Mouse (Mus musculus) embryonic facial prominence, embryonic 12.5 days (tissue): Measurements from ENCODE around the gene Dvl3. TPM values are rescaled to one million over a fixed set of nuclear protein-coding genes. Genes with fewer than 3 reads are reported as not detected.
"Not testable (repeated sequence)": the region's sequence is repeated elsewhere in the genome, so short reads cannot be mapped to it uniquely, and the experiment has no call there.

Source experiments
- ATAC-seq: fragments of 200-750 bp; cut with Nextera tagmentation; 2 replicates; pipeline ENCODE4 v1.8.0; 2017; ENCODE audit not compliant: insufficient number of reproducible peaks, insufficient read depth, low FRiP score, low TSS enrichment
- H3K27ac ChIP-seq: fragments of 300-500 bp; sonication (generic); 2 replicates; pipeline ENCODE4 v1.5.1; 2016; ENCODE audit warnings: mild to moderate bottlenecking
- H3K27me3 ChIP-seq: fragments of 300-500 bp; sonication (generic); 2 replicates; pipeline ENCODE4 v1.6.1; 2016; ENCODE audit warnings: mild to moderate bottlenecking, moderate library complexity
- H3K36me3 ChIP-seq: fragments of 300-500 bp; sonication (generic); 2 replicates; pipeline ENCODE4 v1.6.1; 2016; ENCODE audit warnings: mild to moderate bottlenecking
- H3K4me1 ChIP-seq: fragments of 300-500 bp; sonication (generic); 2 replicates; pipeline ENCODE4 v1.6.1; 2016
- H3K4me2 ChIP-seq: fragments of 300-500 bp; sonication (generic); replicated peaks from 2 replicates; pipeline ENCODE4 v1.6.1; 2016; ENCODE audit warnings: mild to moderate bottlenecking, moderate library complexity
- H3K4me3 ChIP-seq: fragments of 300-500 bp; sonication (generic); 2 replicates; pipeline ENCODE4 v1.5.1; 2016; ENCODE audit warnings: mild to moderate bottlenecking
- H3K9ac ChIP-seq: fragments of 300-500 bp; sonication (generic); 2 replicates; pipeline ENCODE4 v1.6.1; 2016; ENCODE audit warnings: mild to moderate bottlenecking, moderate library complexity
- H3K9me3 ChIP-seq: fragments of 300-500 bp; sonication (generic); 2 replicates; pipeline ENCODE4 v1.6.1; 2016; ENCODE audit warnings: mild to moderate bottlenecking, moderate library complexity
- WGBS: fragments of 180-500 bp; shearing (Covaris S2); methylation state at CpG from one replicate; pipeline ENCODE4 v1.1.7; 2016; 5-methylcytosine and 5-hydroxymethylcytosine counted together
- polyA plus RNA-seq: library from polyadenylated mRNA; unstranded; fragments of >200 nt; fragmentation: Nextera tagmentation; extraction: Ambion mirVana; gene quantifications from 2 replicates; pipeline ENCODE4 v1.2.1, GENCODE M21; 2016

The Dvl3 gene
- polyA plus RNA-seq, 1 experiment from 2014 or later, result 33.2 TPM

DNA sequence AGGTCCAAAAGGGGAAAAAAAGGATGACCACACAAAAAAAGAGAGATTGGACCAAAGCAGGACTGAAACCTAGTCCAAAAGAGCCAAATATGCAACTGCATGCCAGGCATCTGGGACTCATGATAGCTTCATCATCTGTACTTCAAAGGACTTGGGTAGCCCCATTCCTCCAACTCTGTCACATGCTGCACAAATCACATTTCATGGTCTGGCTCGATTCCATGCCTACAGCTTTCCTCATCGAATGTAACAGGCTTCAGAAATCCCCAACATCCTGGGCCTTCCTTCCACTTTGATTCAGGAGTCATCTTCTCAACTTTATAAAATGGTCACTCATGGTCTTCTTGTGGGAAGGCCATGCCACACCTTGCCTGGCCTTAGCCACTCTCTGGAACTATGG, 35.0 kb upstream of the Dvl3 start:
- Histone ChIP-seq H3K9me3 (no peaks in the 10 kb centered on the region), H3K4me1 (0 out of 2 replicates have a peak, but pooled peaks cover 5% of the 10 kb centered on the region), H3K9ac (no peak overlapping the region), H3K27ac (no peak overlapping the region), H3K4me3 (no peak overlapping the region), H3K27me3 (no peaks in the 10 kb centered on the region), H3K36me3 (no peaks in the 10 kb centered on the region), H3K4me2 (no peak overlapping the region)
- no peak for ATAC-seq
- WGBS, result 53% methylated on average over 2 of the region's 2 CpGs

DNA sequence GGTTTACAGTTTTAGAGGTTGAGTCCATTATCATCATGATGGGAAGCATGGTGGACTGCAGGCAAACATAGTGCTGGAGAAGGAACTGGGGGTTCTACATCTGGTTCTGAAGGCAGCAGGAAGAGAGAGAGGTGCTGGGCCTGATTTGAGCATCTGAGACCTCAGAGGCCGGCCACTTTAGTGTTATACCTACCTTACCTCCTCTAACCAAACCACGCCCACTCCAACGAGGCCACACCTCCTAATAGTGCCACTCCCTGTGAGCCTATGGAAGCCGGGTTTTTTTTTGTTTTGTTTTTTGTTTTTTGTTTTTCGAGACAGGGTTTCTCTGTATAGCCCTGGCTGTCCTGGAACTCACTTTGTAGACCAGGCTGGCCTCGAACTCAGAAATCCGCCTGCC, 33.1 kb upstream of the Dvl3 start:
- not testable (repeated sequence) for H3K9me3 ChIP-seq, H3K9ac ChIP-seq, H3K4me3 ChIP-seq, H3K27ac ChIP-seq, H3K36me3 ChIP-seq, ATAC-seq, H3K27me3 ChIP-seq, H3K4me1 ChIP-seq, H3K4me2 ChIP-seq
- 86% methylated on average over 7 of the region's 7 CpGs for WGBS

DNA sequence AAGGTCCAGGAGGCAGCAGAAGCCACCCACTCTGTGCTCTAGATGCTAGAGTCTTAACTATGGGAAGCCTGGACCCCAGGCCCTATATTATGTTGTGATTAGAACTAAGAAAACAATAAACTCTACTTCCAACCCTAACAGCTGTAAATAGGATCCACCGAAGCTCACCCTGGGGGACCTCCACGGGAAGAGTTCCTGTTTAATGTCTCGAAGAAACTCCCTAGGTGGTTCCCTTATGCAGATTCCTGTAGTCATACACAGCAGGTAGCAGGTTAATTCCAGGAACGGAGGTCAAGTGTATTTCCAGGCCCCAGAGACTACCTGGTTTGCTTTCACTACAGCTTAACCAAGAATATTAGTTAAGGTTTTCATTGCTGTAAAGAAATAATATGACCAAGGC, 31.7 kb upstream of the Dvl3 start:
- no peaks in the 10 kb centered on the region for H3K9me3 ChIP-seq
- no peak overlapping the region for H3K4me3 ChIP-seq
- WGBS, result 44% methylated on average over 4 of the region's 4 CpGs

DNA sequence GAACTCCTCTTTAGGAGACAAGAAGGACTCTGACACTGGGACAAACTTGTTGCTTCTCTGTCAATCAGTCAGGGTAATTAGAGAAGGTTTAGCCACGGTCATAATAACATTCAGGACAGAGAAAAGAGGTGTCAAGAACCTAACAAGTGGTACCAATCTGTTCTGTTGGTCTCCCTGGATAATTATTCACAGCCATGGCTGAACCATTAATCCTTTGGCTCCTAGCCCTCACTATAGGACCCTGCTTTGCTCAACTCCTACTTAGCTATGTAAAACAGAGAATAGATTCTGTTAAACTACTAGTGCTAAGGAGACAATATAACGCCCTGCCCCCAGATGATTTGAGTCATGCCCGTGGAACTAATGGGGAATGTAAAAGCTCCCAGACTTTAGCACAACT, 30.7 kb upstream of the Dvl3 start:
- no peaks in the 10 kb centered on the region for H3K4me1 ChIP-seq
- no peak for ATAC-seq
- no peak overlapping the region for H3K9ac ChIP-seq
- no peak overlapping the region for H3K4me2 ChIP-seq
- H3K36me3 ChIP-seq, result no peaks in the 10 kb centered on the region
- WGBS, result 65% methylated on average over 3 of the region's 3 CpGs
- H3K27me3 ChIP-seq, result no peaks in the 10 kb centered on the region
- H3K27ac ChIP-seq, result no peak overlapping the region
- no peak overlapping the region for H3K4me3 ChIP-seq
- no peaks in the 10 kb centered on the region for H3K9me3 ChIP-seq

More for the DNA sequence above, 31.7 kb upstream of the Dvl3 start:
- H3K27ac ChIP-seq, result no peak overlapping the region
- H3K36me3 ChIP-seq, result no peaks in the 10 kb centered on the region
- no peak overlapping the region for H3K4me2 ChIP-seq
- H3K27me3 ChIP-seq, result no peaks in the 10 kb centered on the region
- no peak for ATAC-seq
- no peaks in the 10 kb centered on the region for H3K4me1 ChIP-seq
- H3K9ac ChIP-seq, result no peak overlapping the region

DNA sequence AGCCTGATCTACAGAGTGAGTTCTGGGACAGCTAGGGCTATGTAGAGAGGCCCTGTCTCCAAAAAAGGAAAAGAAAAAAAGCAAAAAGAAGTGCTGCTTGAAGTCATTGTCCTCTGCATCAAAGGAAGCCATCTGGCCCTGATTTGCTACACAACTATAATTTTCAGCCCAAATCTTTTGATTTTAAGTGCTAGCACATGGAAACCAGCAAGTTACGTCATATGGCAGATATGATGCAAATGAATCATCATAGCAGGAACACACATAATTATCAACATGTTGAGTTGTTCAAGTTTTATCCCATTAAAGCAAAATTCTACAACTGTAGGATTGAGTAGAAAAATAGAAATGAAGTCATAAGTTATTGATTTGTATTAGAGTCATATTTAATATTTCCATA, 28.6 kb upstream of the Dvl3 start:
- Histone ChIP-seq H3K4me2 (no peak overlapping the region), H3K36me3 (no peaks in the 10 kb centered on the region), H3K9me3 (no peaks in the 10 kb centered on the region), H3K4me1 (no peaks in the 10 kb centered on the region), H3K9ac (no peak overlapping the region), H3K4me3 (no peak overlapping the region), H3K27me3 (no peaks in the 10 kb centered on the region), H3K27ac (no peak overlapping the region)
- WGBS, result 42% methylated on average over 1 of the region's 1 CpGs
- ATAC-seq, result no peak

DNA sequence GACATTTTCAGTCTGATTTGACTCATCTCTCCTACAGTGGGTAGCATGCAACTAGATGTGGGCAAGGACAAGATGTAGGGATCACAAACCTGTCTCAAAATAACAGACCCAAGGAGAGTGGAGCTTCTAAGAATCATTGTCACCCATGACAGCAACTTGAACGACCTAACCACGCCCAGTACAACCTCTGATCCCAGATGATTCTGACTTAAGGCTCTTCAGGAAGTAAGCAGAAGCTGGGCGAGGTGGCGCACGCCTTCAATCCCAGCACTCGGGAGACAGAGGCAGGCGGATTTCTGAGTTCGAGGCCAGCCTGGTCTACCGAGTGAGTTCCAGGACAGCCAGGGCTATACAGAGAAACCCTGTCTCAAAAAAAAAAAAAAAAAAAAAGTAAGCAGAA, 28.0 kb upstream of the Dvl3 start:
- not testable (repeated sequence) for H3K9ac ChIP-seq, ATAC-seq, H3K9me3 ChIP-seq, H3K4me1 ChIP-seq, H3K4me2 ChIP-seq, H3K36me3 ChIP-seq, H3K27me3 ChIP-seq, H3K4me3 ChIP-seq, H3K27ac ChIP-seq
- WGBS, result 88% methylated on average over 9 of the region's 9 CpGs

DNA sequence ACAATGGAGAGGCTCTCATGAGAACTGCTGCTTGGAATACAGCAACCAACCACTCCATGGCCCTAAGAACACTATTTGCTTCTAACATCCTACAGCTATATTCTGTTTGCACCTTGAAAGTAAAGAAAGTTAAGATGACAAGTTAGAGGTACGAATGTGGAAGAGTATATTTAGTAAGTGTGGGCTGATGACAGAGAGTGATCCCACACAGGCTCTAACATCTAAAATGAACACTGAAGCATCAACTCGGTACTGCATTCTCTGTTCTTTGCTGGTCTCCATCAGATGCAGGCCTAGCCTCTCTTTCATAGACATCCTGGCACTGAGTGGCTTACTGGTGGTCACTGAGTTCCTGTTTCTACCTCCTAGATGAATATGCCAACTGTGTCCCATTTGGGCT, 27.5 kb upstream of the Dvl3 start:
- 83% methylated on average over 2 of the region's 2 CpGs for WGBS
- no peaks in the 10 kb centered on the region for H3K36me3 ChIP-seq
- ATAC-seq, result no peak
- H3K4me1 ChIP-seq, result no peaks in the 10 kb centered on the region
- no peaks in the 10 kb centered on the region for H3K27me3 ChIP-seq
- H3K9me3 ChIP-seq, result no peaks in the 10 kb centered on the region
- no peak overlapping the region for H3K4me2 ChIP-seq
- H3K4me3 ChIP-seq, result no peak overlapping the region
- no peak overlapping the region for H3K27ac ChIP-seq
- no peak overlapping the region for H3K9ac ChIP-seq

DNA sequence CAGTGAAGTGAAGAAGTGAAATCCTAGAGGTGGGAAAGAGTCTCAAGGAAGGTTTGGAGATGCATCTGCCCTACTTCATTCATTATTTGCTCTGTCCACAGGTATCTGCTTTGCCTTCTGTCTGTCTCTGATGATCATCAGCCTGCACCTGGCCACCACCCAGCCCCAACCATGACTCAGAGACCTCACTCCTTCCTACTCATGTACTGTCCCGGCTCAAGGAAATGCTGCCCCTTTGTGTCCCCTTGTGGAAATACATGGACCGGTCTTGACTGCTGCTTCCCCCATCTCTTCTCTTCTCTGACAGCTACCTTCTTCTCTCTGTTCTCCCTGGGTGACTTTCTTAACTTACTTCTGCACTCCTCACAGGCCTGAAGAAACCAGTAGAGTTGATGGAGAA, 26.2 kb upstream of the Dvl3 start:
- H3K27ac ChIP-seq, result no peak overlapping the region
- H3K36me3 ChIP-seq, result no peaks in the 10 kb centered on the region
- H3K4me3 ChIP-seq, result no peak overlapping the region
- H3K9ac ChIP-seq, result no peak overlapping the region
- no peak for ATAC-seq
- no peak overlapping the region for H3K4me2 ChIP-seq
- H3K27me3 ChIP-seq, result no peaks in the 10 kb centered on the region
- 47% methylated on average over 2 of the region's 2 CpGs for WGBS
- H3K9me3 ChIP-seq, result no peaks in the 10 kb centered on the region
- no peaks in the 10 kb centered on the region for H3K4me1 ChIP-seq

DNA sequence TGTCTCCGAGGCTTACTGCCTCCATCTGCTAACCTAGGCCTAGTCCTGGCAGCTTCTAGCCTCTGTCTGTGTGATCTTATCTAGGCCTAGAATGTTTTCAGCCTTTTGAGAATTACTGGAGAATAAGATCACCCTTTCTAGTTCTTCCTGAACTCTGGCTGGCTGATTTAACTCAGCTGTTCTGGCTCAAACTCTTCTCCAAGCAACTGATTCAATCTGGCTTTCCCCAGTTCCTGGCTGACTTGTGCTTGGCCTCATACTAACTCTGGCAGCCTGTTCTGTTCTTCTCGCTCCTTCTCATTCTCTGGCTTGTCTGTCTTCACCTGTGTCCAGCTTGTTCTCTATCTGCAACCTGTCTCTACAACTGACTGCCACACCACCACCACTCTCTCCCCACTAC, 25.5 kb upstream of the Dvl3 start:
- WGBS, result 78% methylated on average over 2 of the region's 2 CpGs
- no peak for ATAC-seq
- Histone ChIP-seq H3K27me3 (no peaks in the 10 kb centered on the region), H3K27ac (no peak overlapping the region), H3K4me2 (no peak overlapping the region), H3K9me3 (no peaks in the 10 kb centered on the region), H3K4me3 (no peak overlapping the region), H3K36me3 (no peaks in the 10 kb centered on the region), H3K4me1 (no peaks in the 10 kb centered on the region), H3K9ac (no peak overlapping the region)

DNA sequence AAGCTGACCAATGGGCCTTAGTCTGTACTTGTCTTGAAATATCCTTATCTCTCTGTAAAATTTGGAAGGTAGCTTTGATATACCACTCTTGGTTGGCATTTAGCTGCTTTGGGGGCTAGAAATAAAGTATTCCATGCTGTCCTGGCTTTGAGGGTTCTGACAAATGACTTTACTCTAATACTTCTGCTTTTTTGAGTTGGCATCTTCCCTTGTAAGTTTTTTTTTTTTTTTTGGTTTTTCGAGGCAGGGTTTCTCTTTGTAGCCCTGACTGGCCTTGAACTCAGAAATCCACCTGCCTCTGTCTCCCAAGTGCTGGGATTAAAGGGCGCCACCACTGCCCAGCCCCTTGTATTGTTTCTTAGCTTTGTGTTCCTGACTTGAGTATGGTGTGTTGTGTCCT, 23.3 kb upstream of the Dvl3 start:
- no peaks in the 10 kb centered on the region for H3K36me3 ChIP-seq
- no peak for ATAC-seq
- H3K4me1 ChIP-seq, result peaks cover 4% of the 10 kb centered on the region; the same call in 1 of the 2 replicates
- no peak overlapping the region for H3K27ac ChIP-seq
- H3K9ac ChIP-seq, result no peak overlapping the region
- no peak overlapping the region for H3K4me3 ChIP-seq
- no peak overlapping the region for H3K4me2 ChIP-seq
- 0 out of 2 replicates have a peak, but pooled peaks cover 7% of the 10 kb centered on the region for H3K27me3 ChIP-seq
- 76% methylated on average over 2 of the region's 2 CpGs for WGBS
- no peaks in the 10 kb centered on the region for H3K9me3 ChIP-seq

DNA sequence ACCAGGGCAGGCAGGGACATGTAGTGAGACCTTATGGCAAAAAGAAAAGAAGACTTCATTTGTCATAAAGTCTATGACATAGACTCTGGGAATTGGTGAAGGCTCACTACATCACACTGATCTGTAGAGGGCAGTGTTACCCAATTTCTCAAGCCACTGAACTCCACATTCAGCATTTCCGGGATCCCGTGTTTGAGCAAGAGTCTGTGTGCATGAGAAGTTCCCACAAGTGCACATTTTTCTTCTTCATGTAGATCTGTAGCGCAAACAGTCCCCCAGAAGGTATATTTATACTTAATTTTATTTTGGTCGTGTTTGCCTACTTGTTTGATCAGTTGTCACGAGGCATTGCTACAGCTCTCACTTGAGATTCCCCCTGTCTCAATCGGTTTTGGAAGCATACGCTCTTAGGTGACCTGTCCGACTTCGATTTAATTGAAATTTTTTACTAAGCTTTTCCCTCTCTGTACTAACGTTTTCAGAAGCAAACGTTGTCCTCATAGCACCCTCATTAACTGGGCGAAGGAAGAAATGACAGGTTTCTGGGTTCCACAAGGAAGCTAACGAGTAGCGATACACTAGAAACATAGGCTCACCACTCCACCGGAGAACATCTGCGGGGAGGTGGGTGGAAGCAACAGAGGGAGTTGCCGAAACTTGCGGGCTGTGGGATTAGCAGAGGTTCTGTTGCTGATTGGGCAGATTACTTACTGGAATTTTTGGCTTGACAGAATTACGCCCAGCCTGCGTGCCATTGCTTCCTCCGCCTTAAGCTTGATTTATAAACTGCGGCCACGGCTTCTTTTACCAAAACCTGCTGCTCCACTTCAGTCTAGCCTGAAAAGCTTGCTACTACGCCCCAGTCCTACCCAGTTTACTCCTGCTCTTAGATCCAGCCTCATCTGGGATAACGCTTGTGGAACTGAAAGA, 19.8 kb upstream of the Dvl3 start:
- Histone ChIP-seq H3K27me3 (0 out of 2 replicates have a peak, but pooled peaks cover 7% of the 10 kb centered on the region), H3K36me3 (peaks cover 13% of the 10 kb centered on the region), H3K4me2 (peak overlapping the region; percentile 52), H3K27ac (no peak overlapping the region), H3K9ac (0 out of 2 replicates have a peak overlapping the region, but pooled peaks have one; percentile 15), H3K9me3 (no peaks in the 10 kb centered on the region), H3K4me1 (peaks cover 7% of the 10 kb centered on the region; the same call in 1 of the 2 replicates), H3K4me3 (peak overlapping the region; percentile 11)
- no peak for ATAC-seq
- 21% methylated on average over 25 of the region's 25 CpGs for WGBS

DNA sequence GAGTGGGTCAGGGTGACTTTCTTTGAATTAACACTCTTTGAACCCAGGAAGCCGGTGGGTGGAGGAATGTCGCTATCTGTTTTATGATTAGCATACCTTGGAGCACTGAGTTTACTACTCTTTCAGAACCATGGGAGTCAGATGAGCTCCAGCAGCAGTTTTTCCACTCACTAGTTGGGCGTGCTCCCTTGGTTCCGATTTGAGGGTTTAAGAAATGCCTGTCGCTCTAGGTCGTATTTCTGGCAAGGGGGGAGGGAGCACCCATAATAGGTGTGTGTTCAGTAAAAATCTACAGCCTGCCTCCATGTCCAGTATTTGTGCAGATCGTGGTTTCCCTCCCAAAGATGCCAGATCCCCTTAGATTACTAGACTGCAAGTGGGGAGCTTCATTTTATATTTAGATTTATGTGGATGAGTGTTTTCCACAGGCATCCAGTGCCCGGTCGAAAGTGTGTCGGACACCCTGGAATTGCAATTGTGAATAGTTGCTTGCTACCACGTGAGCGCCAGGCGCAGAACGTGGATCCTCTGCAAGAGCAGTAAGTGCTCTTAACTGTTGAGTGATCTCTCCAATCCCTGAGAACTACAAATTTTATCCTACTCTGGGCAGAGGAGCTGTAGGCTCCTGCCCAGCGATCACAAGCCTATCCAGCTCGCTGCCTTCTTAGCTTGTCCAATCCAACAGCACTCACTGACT, 18.7 kb upstream of the Dvl3 start:
- H3K9me3 ChIP-seq, result no peaks in the 10 kb centered on the region
- ATAC-seq, result no peak
- no peak overlapping the region for H3K27ac ChIP-seq
- H3K36me3 ChIP-seq, result peaks cover 25% of the 10 kb centered on the region
- H3K27me3 ChIP-seq, result 0 out of 2 replicates have a peak, but pooled peaks cover 7% of the 10 kb centered on the region
- peak overlapping the region; percentile 80 for H3K4me2 ChIP-seq
- H3K4me3 ChIP-seq, result peak overlapping the region; percentile 94
- 13% methylated on average over 16 of the region's 16 CpGs for WGBS
- H3K4me1 ChIP-seq, result peaks cover 7% of the 10 kb centered on the region; the same call in 1 of the 2 replicates
- peak overlapping the region; percentile 3; the same call in 1 of the 2 replicates for H3K9ac ChIP-seq
